Mouse (Mus musculus) mature B cell (primary cell): ENCODE results near the gene Ikzf1.

Experiments used
- in situ Hi-C: fragments of 300-500 bp; cut with MboI; formaldehyde crosslinking; loops from 2 replicates; pipeline ENCODE4 v1.14.3; 2019

Ikzf1 gene

GRCm38 (mm10) chr11:11763211-11763666 is 78.4 kb downstream of the Ikzf1 start:
- in situ Hi-C loops: no loop called here

GRCm38 (mm10) chr11:11765414-11765813 is 80.6 kb downstream of the Ikzf1 start:
- in situ Hi-C loops: no loop called here

DNA sequence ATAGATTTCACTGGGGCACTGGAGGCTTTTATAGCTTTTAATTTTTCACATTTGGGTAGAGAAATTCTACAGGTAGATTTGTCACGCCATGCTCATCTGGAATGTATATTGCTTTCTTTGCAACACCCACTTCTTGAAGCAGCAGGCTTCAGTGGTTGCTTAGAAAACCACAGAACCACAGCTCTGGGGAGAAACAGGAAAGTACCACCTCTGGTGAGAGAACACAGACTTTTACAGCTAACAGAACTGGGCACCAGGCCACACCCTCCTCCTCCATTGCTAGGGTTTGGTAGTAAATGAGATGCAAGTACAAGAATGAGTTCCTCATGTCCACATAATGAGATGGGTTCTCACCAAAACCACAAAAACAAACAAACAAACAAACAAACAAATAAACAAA is 81.3 kb downstream of the Ikzf1 start:
- in situ Hi-C loops: no loop called here

DNA sequence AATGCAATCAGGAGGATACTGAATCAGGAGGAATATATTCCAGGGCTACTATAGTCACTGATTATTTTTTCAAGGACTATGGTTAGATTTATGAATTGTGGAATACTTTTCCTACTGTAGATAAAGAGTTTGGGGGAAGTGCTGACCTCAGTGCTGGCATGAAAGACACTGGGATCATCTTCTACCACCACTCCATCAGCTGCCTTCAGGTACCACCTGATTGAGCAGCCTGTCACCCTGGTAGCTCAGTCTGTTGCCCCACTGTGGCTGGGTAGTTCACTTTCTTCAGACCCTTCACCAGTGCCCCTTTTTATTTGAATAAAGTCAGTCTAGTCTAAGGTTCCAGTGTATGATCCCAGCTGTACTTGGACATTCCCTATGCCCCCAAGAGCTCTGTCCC is 81.9 kb downstream of the Ikzf1 start:
- in situ Hi-C loops: no loop called here

- in situ Hi-C loops: no loop called here
These were observed 83.3 kb downstream of the Ikzf1 start for GRCm38 (mm10) chr11:11768057-11768456.

- in situ Hi-C loops: no loop called here
These were observed 84.5 kb downstream of the Ikzf1 start for GRCm38 (mm10) chr11:11769281-11769680.

- in situ Hi-C loops: no loop called here
These were observed 85.9 kb downstream of the Ikzf1 start for GRCm38 (mm10) chr11:11770691-11771090.

DNA sequence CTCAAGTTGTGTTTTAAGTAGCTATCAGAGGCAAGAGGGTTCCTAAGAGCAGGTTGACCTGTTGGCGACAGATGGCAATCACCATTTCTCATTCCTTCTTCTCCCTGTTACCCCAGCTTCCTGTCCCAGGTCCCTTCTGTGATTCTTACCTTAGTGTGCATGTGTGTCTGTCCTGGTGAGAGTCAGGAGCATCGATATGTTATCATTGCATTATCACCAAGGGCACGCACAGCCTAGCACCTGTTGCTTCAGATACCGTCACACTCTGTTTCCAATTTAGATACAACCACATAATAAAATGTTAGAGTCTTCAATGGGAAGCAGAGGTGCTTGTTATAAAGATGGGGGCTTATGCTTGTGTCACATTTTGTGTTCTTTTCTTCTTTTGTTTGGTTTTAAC is 87.4 kb downstream of the Ikzf1 start:
- in situ Hi-C loops: no loop called here

GRCm38 (mm10) chr11:11774384-11774783 is 89.6 kb downstream of the Ikzf1 start:
- in situ Hi-C loops: no loop called here

GRCm38 (mm10) chr11:11774893-11775292 is 90.1 kb downstream of the Ikzf1 start:
- in situ Hi-C loops: no loop called here

DNA sequence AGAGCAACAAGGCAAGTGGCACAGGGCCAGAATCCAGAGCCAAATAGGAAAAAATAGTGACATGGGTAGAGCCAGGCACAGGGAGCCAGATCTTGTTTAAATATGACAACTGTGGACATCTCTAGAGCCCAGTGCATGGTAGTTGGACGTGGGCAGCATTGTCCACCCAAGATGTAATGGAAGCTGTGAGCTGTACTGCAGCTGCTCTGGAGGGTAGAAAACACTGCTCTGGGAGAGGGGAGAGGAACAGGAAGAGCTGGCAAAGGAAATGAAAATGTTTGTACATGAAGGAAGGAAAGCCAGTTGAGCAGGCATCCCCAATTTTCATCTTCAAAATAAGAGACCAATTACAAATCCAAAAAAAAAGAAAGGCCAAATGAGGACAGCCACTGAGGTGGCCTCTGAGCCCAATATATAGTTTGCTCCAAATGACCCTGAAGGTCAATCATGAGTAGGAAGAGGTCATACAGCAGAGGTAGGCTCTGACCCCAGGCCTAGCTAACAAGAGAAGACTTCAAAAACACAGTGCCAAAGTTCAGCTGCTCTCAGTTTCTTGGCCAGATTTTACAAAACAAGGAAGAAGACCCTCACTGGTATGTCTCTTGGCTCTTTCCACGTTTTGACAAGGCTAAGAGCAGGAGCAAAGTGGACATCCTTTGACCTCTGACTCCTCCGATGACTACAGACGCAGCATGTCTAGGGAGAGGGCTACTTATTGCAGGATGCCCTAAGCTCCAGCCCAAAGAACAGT is 91.4 kb downstream of the Ikzf1 start:
- in situ Hi-C loops: no loop called here

GRCm38 (mm10) chr11:11776822-11777174 is 92.0 kb downstream of the Ikzf1 start:
- in situ Hi-C loops: no loop called here

GRCm38 (mm10) chr11:11777246-11777645 is 92.4 kb downstream of the Ikzf1 start:
- in situ Hi-C loops: no loop called here

DNA sequence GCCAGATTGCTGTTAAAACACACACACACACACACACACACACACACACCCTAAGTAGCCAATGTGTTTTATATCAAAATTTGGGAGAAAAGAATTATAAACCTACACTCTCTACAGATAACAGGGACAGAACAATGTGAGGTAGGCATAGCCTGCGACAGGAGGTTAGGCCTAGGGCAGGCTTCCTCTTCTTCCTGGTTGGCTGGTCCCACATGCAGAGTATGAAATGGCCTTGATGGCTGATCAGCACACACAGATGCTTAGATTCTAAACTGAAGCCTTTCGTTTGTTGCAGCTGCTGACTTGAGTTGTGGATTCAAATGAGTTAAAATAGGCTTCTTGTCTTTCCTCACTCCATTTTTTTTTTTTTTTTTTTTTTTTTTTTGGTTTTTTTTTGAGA is 93.0 kb downstream of the Ikzf1 start:
- in situ Hi-C loops: no loop called here

DNA sequence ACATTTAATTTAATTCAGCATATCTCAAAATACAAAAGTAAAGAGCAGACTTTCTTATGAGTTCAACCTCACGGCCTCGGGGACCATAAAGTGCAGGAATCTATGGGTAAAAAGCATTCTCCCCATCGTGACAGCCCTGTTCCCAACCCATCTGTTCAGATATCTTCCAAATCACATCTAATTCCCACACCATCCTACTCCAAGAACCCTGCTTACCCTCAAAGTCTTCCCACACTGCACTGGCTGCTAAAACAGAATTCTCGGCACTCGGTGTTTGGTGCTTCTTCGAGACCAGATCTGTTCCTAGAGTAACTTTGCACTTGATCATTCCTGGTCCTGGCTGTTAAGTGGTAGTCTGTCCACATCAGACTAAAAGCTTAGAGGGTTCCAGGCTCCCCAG is 93.5 kb downstream of the Ikzf1 start:
- in situ Hi-C loops: no loop called here

DNA sequence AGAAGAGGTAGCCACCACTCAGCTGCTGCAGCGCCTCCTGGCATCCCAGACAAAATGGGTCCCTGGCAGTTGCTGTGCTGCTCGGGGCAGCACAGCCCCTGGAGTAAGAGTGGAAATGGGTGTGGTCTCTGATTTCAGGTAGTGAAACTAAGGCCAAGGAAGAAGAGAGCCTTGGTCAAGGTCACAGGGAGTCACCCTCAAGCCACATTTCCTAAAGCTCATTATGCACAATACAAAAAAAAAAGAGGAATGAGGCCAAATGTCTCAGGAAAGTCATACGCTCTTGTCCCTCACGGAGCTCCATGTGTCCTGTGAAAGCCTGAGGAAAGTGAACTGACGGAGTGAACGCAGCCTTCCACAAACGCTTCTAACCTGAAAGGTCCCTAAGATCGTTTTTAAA is 96.9 kb downstream of the Ikzf1 start:
- in situ Hi-C loops: no loop called here

- in situ Hi-C loops: loop anchor here (5.0 kb wide), 1 partner anchor 33 kb away; no protein-coding TSS in a partner anchor
These were observed 100.7 kb downstream of the Ikzf1 start for GRCm38 (mm10) chr11:11785457-11785856.

GRCm38 (mm10) chr11:11788521-11788974 is 103.7 kb downstream of the Ikzf1 start:
- in situ Hi-C loops: loop anchor here (5.0 kb wide), 1 partner anchor 36 kb away; no protein-coding TSS in a partner anchor

- in situ Hi-C loops: no loop called here
These were observed 109.8 kb downstream of the Ikzf1 start for GRCm38 (mm10) chr11:11794626-11795025.

- in situ Hi-C loops: no loop called here
These were observed 113.9 kb downstream of the Ikzf1 start for GRCm38 (mm10) chr11:11798690-11799089.

DNA sequence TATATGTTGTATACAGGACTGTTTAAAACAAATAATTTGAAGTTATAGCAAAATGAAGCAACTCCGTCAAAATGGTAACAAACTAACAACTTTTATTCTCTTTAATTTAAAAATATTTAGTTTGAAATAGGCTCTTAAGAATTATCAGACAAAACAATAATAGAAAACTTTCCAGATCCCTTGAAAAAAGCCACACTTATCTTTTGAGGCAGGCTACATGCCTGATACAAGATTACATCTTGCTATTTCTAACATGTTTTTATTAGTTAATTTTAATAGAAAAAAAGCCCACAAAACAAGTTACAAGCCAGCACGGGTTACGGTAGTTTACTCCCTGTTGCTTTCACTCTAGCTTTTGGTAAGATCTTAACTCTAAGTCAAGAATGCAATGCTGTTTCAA is 115.5 kb downstream of the Ikzf1 start:
- in situ Hi-C loops: loop anchor here (25.0 kb wide), 1 partner anchor 487 kb away; no protein-coding TSS in a partner anchor

DNA sequence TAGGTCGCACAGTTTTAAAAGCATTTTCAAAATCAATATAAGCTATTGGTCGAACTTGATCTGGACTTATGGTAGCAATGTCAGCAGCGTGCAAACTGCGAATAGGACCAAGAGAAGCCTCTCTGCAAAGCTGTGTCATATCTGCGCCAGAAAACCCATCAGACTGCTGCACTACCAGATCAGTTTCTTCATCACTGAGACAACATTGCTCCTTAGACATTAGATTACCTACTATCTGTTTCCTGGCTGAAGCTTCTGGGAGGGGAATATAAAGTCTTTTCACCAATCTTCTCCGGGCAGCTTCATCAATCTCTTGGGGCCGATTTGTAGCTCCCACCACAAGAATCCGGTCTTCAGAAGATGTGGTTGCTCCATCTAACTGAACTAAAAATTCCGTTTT is 116.3 kb downstream of the Ikzf1 start:
- in situ Hi-C loops: loop anchor here (25.0 kb wide), 1 partner anchor 486 kb away; no protein-coding TSS in a partner anchor

DNA sequence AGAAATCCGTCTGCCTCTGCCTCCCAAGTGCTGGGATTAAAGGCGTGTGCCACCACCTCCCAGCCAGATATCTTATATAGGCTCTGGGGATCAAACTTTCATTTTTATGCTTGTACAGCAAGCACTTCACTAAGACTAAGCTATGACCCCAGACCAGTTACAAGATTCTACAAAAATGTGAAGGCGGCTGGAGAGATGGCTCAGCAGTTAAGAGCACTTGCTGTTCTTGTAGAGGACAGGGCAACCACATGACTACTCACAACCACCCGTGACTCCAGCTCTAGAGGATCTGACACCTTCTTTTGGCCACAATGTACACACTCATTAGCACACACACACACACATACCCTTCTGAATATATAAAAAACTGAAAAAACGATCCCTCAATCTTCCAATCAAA is 119.6 kb downstream of the Ikzf1 start:
- in situ Hi-C loops: loop anchor here (25.0 kb wide), 1 partner anchor 483 kb away; no protein-coding TSS in a partner anchor

DNA sequence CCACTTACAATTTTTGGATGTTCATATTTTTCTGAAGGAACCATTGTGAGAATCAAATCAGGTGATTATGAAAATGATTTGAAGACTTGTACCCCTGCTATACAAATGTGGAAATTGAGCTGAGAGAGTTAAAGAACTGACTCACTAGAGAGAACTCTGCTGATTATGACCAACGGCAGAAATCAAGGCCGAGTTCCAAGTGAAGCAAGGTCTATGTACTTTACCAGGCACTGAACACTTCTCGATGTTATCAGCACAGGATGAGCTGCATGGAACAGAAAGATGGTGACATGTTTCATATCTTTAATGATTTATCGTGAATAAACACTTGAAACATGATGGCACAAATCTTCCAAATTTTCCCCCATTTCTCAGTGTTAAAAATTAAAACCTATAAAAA is 121.1 kb downstream of the Ikzf1 start:
- in situ Hi-C loops: loop anchor here (25.0 kb wide), 1 partner anchor 481 kb away; no protein-coding TSS in a partner anchor
